11 mouse cellular contexts compared by ENCODE assay signal in the genomic region with DNA sequence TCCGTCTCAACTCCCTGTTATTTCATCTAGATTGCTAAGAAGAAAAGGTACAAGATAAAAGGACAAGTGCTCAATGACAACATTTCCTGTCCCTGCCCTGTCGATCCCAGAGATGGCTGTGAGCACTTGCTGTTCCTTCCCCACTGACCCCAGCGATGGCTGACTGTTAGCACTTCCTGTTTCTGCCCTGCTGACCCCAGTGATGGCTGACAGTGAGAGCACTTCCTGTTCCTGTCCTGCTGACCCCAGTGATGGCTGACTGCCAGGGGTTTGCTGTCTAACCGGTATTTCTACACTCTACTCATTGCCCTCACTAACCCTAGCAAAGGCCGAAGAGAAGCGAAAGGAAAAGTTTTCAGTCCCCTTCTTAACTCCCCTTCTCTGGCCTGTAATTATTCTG.
DNase-seq lines count a peak whose midpoint lies in the region; ATAC-seq and TF ChIP-seq lines count a peak whose summit lies in the region.
"Had no signal": no experiment of that assay in that cellular context is flagged by ENCODE, and none has a peak within 500 bp of the region (broad histone marks: within the 10 kb centered on the region; RNA-seq: fewer than 3 reads in every experiment).

No protein-coding gene starts in this region.

- H3K9ac ChIP-seq in heart, postnatal 0 days (replicated peaks; ENCODE audit: low read depth, low read length) = no peak overlapping the region
- no peak overlapping the region for H3K9ac ChIP-seq in liver, embryonic 15.5 days
- no peak overlapping the region for H3K9ac ChIP-seq in stomach, postnatal 0 days (ENCODE audit: low read length)
- no peak overlapping the region for H3K9ac ChIP-seq in hindbrain, embryonic 13.5 days
- H3K9ac ChIP-seq: heart, embryonic 13.5 days had no signal

- H3K27ac ChIP-seq in heart, postnatal 0 days (ENCODE audit: low read depth) = no peak overlapping the region
- no peak overlapping the region for H3K27ac ChIP-seq in liver, embryonic 15.5 days (replicated peaks)
- H3K27ac ChIP-seq in stomach, postnatal 0 days (replicated peaks) = no peak overlapping the region
- H3K27ac ChIP-seq in hindbrain, embryonic 13.5 days = no peak overlapping the region
- H3K27ac ChIP-seq: heart, embryonic 13.5 days had no signal

- WGBS in heart, postnatal 0 days = 58% methylated on average over 6 of the region's 6 CpGs
- 50% methylated on average over 6 of the region's 6 CpGs for WGBS in liver, embryonic 15.5 days (ENCODE audit: insufficient replicate concordance)
- 47% methylated on average over 6 of the region's 6 CpGs for WGBS in stomach, postnatal 0 days
- 79% methylated on average over 6 of the region's 6 CpGs for WGBS in hindbrain, embryonic 13.5 days

- H3K4me2 ChIP-seq in heart, postnatal 0 days (ENCODE audit: low read depth, low read length) = no peak overlapping the region; the same call in 1 of the 2 replicates
- H3K4me2 ChIP-seq in liver, embryonic 15.5 days = no peak overlapping the region
- H3K4me2 ChIP-seq in stomach, postnatal 0 days (replicated peaks; ENCODE audit: low read depth) = no peak overlapping the region
- H3K4me2 ChIP-seq in hindbrain, embryonic 13.5 days = no peak overlapping the region
- H3K4me2 ChIP-seq: heart, embryonic 13.5 days had no signal

- no peaks in the 10 kb centered on the region for H3K4me1 ChIP-seq in heart, postnatal 0 days (ENCODE audit: control insufficient read depth, insufficient read depth)
- H3K4me1 ChIP-seq in liver, embryonic 15.5 days (replicated peaks) = no peaks in the 10 kb centered on the region
- no peaks in the 10 kb centered on the region for H3K4me1 ChIP-seq in stomach, postnatal 0 days (replicated peaks; ENCODE audit: control insufficient read depth, insufficient read depth)
- H3K4me1 ChIP-seq in hindbrain, embryonic 13.5 days (replicated peaks) = no peaks in the 10 kb centered on the region
- H3K4me1 ChIP-seq: heart, embryonic 13.5 days had no signal

- TF ChIP-seq CTCF in heart, postnatal 0 days (IDR thresholded peaks at IDR 0.05; ENCODE audit: low read depth) = no peak
- no peak for TF ChIP-seq CTCF in stomach, postnatal 0 days (IDR thresholded peaks at IDR 0.05; ENCODE audit: low read depth)

- intact Hi-C loops in heart, postnatal 25 days (cut with DNase I) = no loop called here
- intact Hi-C loops in gastrocnemius, postnatal 14 days (cut with DNase I; ENCODE audit: low total_unique reads) = no loop called here

- DNase-seq in heart, adult 8-10 months (ENCODE audit: low spot score) = peak; percentile 6
- no peak for DNase-seq in heart, postnatal 25 days (ENCODE audit: low spot score)
- DNase-seq in heart, postnatal 0 days (ENCODE audit: low spot score) = no peak
- peak; percentile 79 for DNase-seq in stomach, postnatal 0 days (ENCODE audit: low spot score)
- DNase-seq in gastrocnemius, postnatal 14 days = no peak
- no peak for DNase-seq in left cerebral cortex, adult 8-10 months (ENCODE audit: low spot score in 2 of 2)

- no peak overlapping the region for H3K4me3 ChIP-seq in heart, postnatal 0 days (ENCODE audit: low read depth, low read length)
- H3K4me3 ChIP-seq in liver, embryonic 15.5 days (replicated peaks) = no peak overlapping the region
- H3K4me3 ChIP-seq in stomach, postnatal 0 days (ENCODE audit: low read depth, low read length) = no peak overlapping the region
- no peak overlapping the region for H3K4me3 ChIP-seq in hindbrain, embryonic 13.5 days
- H3K4me3 ChIP-seq: heart, embryonic 13.5 days; myocyte had no signal

- no peaks in the 10 kb centered on the region for H3K27me3 ChIP-seq in heart, postnatal 0 days (ENCODE audit: control insufficient read depth, insufficient read depth, low read length)
- H3K27me3 ChIP-seq in liver, embryonic 15.5 days = no peaks in the 10 kb centered on the region
- no peaks in the 10 kb centered on the region for H3K27me3 ChIP-seq in stomach, postnatal 0 days (ENCODE audit: control insufficient read depth, insufficient read depth, low read length)
- no peaks in the 10 kb centered on the region for H3K27me3 ChIP-seq in hindbrain, embryonic 13.5 days
- H3K27me3 ChIP-seq: heart, embryonic 13.5 days had no signal

- peak; percentile 53; the same call in 1 of the 2 replicates for ATAC-seq in heart, postnatal 0 days (ENCODE audit: insufficient read depth, low read depth)
- peak; percentile 37; the same call in 1 of the 2 replicates for ATAC-seq in liver, embryonic 15.5 days (ENCODE audit: insufficient read depth)
- peak; percentile 86 for ATAC-seq in stomach, postnatal 0 days (ENCODE audit: low FRiP score, low TSS enrichment)
- no peak for ATAC-seq in hindbrain, embryonic 13.5 days (ENCODE audit: low FRiP score)
- ATAC-seq: activated CD4-positive, CD25-positive, alpha-beta regulatory T cell, adult 4 months had no signal

- no peaks in the 10 kb centered on the region for H3K9me3 ChIP-seq in heart, postnatal 0 days (replicated peaks; ENCODE audit: control insufficient read depth, low read length)
- no peaks in the 10 kb centered on the region for H3K9me3 ChIP-seq in liver, embryonic 15.5 days (replicated peaks)
- no peaks in the 10 kb centered on the region for H3K9me3 ChIP-seq in stomach, postnatal 0 days (ENCODE audit: control insufficient read depth, low read length)
- H3K9me3 ChIP-seq in hindbrain, embryonic 13.5 days = no peaks in the 10 kb centered on the region
- H3K9me3 ChIP-seq: heart, embryonic 13.5 days had no signal

- no peaks in the 10 kb centered on the region for H3K36me3 ChIP-seq in heart, postnatal 0 days (replicated peaks; ENCODE audit: control insufficient read depth, insufficient read depth, low read length)
- H3K36me3 ChIP-seq in liver, embryonic 15.5 days (replicated peaks) = no peaks in the 10 kb centered on the region
- H3K36me3 ChIP-seq in stomach, postnatal 0 days (ENCODE audit: control insufficient read depth, insufficient read depth, low read length) = no peaks in the 10 kb centered on the region
- no peaks in the 10 kb centered on the region for H3K36me3 ChIP-seq in hindbrain, embryonic 13.5 days
- H3K36me3 ChIP-seq: heart, embryonic 13.5 days had no signal

- no peak for TF ChIP-seq EP300 in heart, postnatal 0 days (IDR thresholded peaks at IDR 0.05; ENCODE audit: low read depth)
- TF ChIP-seq EP300 in stomach, postnatal 0 days (optimal IDR thresholded peaks at IDR 0.05) = no peak

Comparison
In these comparisons a context has a peak if more than half of its experiments do, and no peak if none do; other contexts are left out.
1. DNase-seq: peak in heart, adult 8-10 months (single experiment) and stomach, postnatal 0 days (single experiment); none in heart, postnatal 25 days (single experiment), heart, postnatal 0 days (single experiment), gastrocnemius, postnatal 14 days (single experiment) and left cerebral cortex, adult 8-10 months (0 of 2).